Mouse (Mus musculus): Measurements from ENCODE around the gene Lmo4. TPM values are rescaled to one million over a fixed set of nuclear protein-coding genes. Genes with fewer than 3 reads are reported as not detected.

Gene Lmo4
- polyA plus RNA-seq, 1 experiment from 2014 or later, result 114 TPM

GRCm38 (mm10) chr3:144185327-144186152 lies 19.5 kb downstream of the Lmo4 start:
- peaks cover 8% of the 10 kb centered on the region for H3K27me3 ChIP-seq (replicated peaks; ENCODE audit: control insufficient read depth, insufficient read depth, low read length)
- no peak overlapping the region for H3K27ac ChIP-seq (ENCODE audit: low read depth, low read length)
- no peak overlapping the region for H3K4me2 ChIP-seq (ENCODE audit: low read length)
- DNase-seq (ENCODE audit: low spot score) (no peak), ATAC-seq (no peak)
- 85% methylated on average over 13 of the region's 13 CpGs for WGBS
- no peak overlapping the region for H3K4me3 ChIP-seq (ENCODE audit: low read depth, low read length)
- H3K9ac ChIP-seq (ENCODE audit: low read length), result no peak overlapping the region
- H3K36me3 ChIP-seq (ENCODE audit: control insufficient read depth, insufficient read depth, low read length), result peaks cover 23% of the 10 kb centered on the region
- H3K9me3 ChIP-seq (replicated peaks; ENCODE audit: control insufficient read depth, low read length), result no peaks in the 10 kb centered on the region
- 0 out of 2 replicates have a peak, but pooled peaks cover 5% of the 10 kb centered on the region for H3K4me1 ChIP-seq (ENCODE audit: control insufficient read depth, insufficient read depth, low read length)

DNA sequence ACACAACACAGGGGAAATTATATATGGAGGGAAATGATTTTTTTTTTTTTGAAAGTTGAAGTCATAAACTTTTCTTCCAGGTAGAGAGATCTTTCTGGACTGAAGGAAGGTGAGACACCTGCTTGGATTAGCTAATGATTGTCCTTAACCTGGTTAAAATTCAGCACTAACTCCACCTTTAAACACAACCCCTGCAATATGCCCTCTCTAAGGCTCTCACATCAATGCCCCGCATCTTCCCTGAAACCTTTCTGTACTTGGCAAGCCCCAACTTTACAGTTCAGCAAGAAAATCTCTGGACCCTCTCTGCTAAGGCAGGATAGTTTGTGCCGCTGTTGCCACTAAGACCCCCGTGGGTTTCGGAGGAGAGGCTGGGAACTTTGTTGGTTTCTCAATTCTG lies 20.1 kb downstream of the Lmo4 start:
- no peaks in the 10 kb centered on the region for H3K9me3 ChIP-seq (replicated peaks; ENCODE audit: control insufficient read depth, low read length)
- no peak for ATAC-seq
- H3K4me1 ChIP-seq (ENCODE audit: control insufficient read depth, insufficient read depth, low read length), result 0 out of 2 replicates have a peak, but pooled peaks cover 4% of the 10 kb centered on the region
- no peak overlapping the region for H3K27ac ChIP-seq (ENCODE audit: low read depth, low read length)
- WGBS, result 94% methylated on average over 4 of the region's 4 CpGs
- no peak overlapping the region for H3K4me3 ChIP-seq (ENCODE audit: low read depth, low read length)
- DNase-seq (ENCODE audit: low spot score), result no peak
- peaks cover 9% of the 10 kb centered on the region for H3K27me3 ChIP-seq (replicated peaks; ENCODE audit: control insufficient read depth, insufficient read depth, low read length)
- H3K36me3 ChIP-seq (ENCODE audit: control insufficient read depth, insufficient read depth, low read length), result peaks cover 20% of the 10 kb centered on the region
- H3K9ac ChIP-seq (ENCODE audit: low read length), result no peak overlapping the region
- H3K4me2 ChIP-seq (ENCODE audit: low read length), result no peak overlapping the region

GRCm38 (mm10) chr3:144182229-144182628 lies 22.8 kb downstream of the Lmo4 start:
- Histone ChIP-seq H3K4me3 (ENCODE audit: low read depth, low read length) (no peak overlapping the region), H3K4me2 (ENCODE audit: low read length) (no peak overlapping the region), H3K9ac (ENCODE audit: low read length) (no peak overlapping the region), H3K4me1 (ENCODE audit: control insufficient read depth, insufficient read depth, low read length) (no peaks in the 10 kb centered on the region), H3K27ac (ENCODE audit: low read depth, low read length) (no peak overlapping the region), H3K27me3 (replicated peaks; ENCODE audit: control insufficient read depth, insufficient read depth, low read length) (peaks cover 24% of the 10 kb centered on the region), H3K36me3 (ENCODE audit: control insufficient read depth, insufficient read depth, low read length) (peaks cover 2% of the 10 kb centered on the region), H3K9me3 (replicated peaks; ENCODE audit: control insufficient read depth, low read length) (no peaks in the 10 kb centered on the region)
- no peak for DNase-seq (ENCODE audit: low spot score)
- ATAC-seq, result no peak
- WGBS, result 83% methylated on average over 6 of the region's 6 CpGs

DNA sequence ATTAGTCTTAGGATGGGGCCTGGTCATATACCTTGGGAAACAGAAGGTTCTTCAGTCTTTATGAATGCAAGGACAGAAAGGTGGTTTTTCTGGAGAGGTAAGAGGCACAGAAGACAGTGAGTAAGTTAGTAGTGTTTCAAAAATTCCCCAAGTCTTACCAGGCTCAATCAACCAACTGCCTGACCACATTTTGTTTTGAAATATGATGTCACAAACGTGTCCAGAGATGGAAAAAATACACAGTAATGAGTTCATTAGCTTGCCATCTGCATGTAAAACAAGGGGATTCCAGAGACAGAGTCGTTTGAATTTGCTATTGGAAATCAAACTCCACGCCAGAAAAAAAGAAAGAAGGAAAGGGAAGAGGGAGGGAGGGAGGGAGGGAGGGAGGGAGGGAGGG lies 26.1 kb downstream of the Lmo4 start:
- H3K27ac ChIP-seq (ENCODE audit: low read depth, low read length), result no peak overlapping the region
- 39% methylated on average over 3 of the region's 3 CpGs for WGBS
- no peak overlapping the region for H3K4me3 ChIP-seq (ENCODE audit: low read depth, low read length)
- H3K36me3 ChIP-seq (ENCODE audit: control insufficient read depth, insufficient read depth, low read length), result no peaks in the 10 kb centered on the region
- no peak overlapping the region for H3K4me2 ChIP-seq (ENCODE audit: low read length)
- peaks cover 32% of the 10 kb centered on the region for H3K27me3 ChIP-seq (replicated peaks; ENCODE audit: control insufficient read depth, insufficient read depth, low read length)
- H3K4me1 ChIP-seq (ENCODE audit: control insufficient read depth, insufficient read depth, low read length), result no peaks in the 10 kb centered on the region
- H3K9ac ChIP-seq (ENCODE audit: low read length), result no peak overlapping the region
- H3K9me3 ChIP-seq (replicated peaks; ENCODE audit: control insufficient read depth, low read length), result no peaks in the 10 kb centered on the region
- ATAC-seq, result no peak
- DNase-seq (ENCODE audit: low spot score), result no peak

DNA sequence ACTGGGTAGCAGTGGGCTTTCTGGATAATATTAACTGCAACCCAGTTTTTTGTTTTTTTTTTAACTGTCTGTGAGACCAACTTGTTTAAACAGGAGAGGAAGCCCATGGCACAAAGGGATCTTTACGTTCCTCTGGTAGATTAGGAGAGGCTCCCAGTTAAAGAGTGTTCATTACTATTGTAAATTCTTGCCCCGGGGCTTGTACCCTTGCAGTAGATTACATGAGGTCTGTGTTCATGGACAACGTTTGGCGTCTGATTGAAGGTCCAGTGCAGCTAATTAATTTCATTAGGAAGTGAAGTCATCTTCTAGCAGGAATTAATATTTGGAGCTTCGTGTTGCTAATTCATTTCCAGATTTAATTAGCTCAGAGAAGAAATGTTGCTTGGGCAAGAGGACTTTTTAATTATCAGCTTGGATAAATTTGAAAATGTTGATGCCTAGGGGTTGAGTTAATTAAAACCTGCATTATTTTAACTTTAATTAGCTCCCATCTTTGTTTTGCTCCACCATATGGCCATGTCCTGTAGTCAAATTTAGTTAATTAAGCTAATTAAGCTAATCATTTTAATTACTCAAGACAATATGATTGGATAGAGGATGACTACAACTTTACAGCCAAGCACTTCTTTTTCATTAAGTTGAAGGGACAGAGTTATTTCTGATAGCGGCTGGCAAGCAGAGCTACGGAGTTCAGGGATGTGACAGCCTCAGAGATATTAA lies 31.0 kb downstream of the Lmo4 start:
- 18% methylated on average over 7 of the region's 7 CpGs for WGBS
- Histone ChIP-seq H3K9me3 (replicated peaks; ENCODE audit: control insufficient read depth, low read length) (no peaks in the 10 kb centered on the region), H3K4me2 (ENCODE audit: low read length) (no peak overlapping the region), H3K27me3 (replicated peaks; ENCODE audit: control insufficient read depth, insufficient read depth, low read length) (peaks cover 28% of the 10 kb centered on the region), H3K4me3 (ENCODE audit: low read depth, low read length) (no peak overlapping the region), H3K4me1 (ENCODE audit: control insufficient read depth, insufficient read depth, low read length) (no peaks in the 10 kb centered on the region), H3K9ac (ENCODE audit: low read length) (no peak overlapping the region), H3K27ac (ENCODE audit: low read depth, low read length) (no peak overlapping the region), H3K36me3 (ENCODE audit: control insufficient read depth, insufficient read depth, low read length) (no peaks in the 10 kb centered on the region)
- ATAC-seq, result peak; percentile 90
- peak; percentile 88 for DNase-seq (ENCODE audit: low spot score)

DNA sequence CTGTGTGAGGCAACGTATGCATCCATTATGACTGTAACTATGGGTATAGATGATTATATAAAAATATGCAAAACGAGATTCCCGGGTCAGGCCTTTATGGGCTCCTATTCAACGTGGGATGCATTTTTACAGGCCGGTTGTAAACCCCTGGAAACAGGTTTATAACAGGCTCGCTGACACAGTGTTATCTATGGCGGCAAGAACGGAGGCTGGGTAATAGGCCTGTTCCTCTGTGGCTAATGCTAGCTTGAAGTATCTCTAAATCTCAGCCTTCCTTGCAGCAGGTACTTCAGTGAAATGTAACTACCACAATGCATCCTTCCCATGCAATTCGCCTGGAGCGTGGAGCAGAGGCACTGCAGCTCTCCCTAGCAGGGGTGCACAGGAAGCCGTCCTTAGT lies 31.9 kb downstream of the Lmo4 start:
- 76% methylated on average over 11 of the region's 11 CpGs for WGBS

DNA sequence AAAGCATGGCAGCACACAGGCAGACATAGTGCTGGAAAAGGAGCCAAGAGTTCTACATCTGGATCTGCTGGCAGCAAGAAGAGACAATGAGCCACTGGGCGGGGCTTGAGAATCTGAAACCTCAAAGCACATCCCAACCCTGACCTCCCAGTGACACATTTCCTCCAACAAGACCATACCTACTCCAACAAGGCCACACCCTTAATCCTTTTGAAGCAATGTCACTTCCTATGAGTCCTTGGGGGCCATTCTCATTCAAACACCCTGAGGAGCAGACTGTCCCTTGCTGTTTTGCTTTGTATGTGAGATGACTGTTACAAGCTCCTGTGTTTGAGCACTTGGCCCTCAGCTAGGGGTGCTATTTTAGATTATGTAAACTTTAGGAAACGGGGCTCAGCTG lies 33.3 kb downstream of the Lmo4 start:
- H3K36me3 ChIP-seq (ENCODE audit: control insufficient read depth, insufficient read depth, low read length), result no peaks in the 10 kb centered on the region
- DNase-seq (ENCODE audit: low spot score), result no peak
- 92% methylated on average over 2 of the region's 2 CpGs for WGBS
- no peaks in the 10 kb centered on the region for H3K4me1 ChIP-seq (ENCODE audit: control insufficient read depth, insufficient read depth, low read length)
- no peak overlapping the region for H3K27ac ChIP-seq (ENCODE audit: low read depth, low read length)
- peaks cover 19% of the 10 kb centered on the region for H3K27me3 ChIP-seq (replicated peaks; ENCODE audit: control insufficient read depth, insufficient read depth, low read length)
- no peak overlapping the region for H3K4me3 ChIP-seq (ENCODE audit: low read depth, low read length)
- H3K9ac ChIP-seq (ENCODE audit: low read length), result no peak overlapping the region
- H3K4me2 ChIP-seq (ENCODE audit: low read length), result no peak overlapping the region
- no peak for ATAC-seq
- no peaks in the 10 kb centered on the region for H3K9me3 ChIP-seq (replicated peaks; ENCODE audit: control insufficient read depth, low read length)

More for the DNA sequence above, 31.9 kb downstream of the Lmo4 start:
- no peak overlapping the region for H3K27ac ChIP-seq (ENCODE audit: low read depth, low read length)
- H3K36me3 ChIP-seq (ENCODE audit: control insufficient read depth, insufficient read depth, low read length), result no peaks in the 10 kb centered on the region
- no peaks in the 10 kb centered on the region for H3K4me1 ChIP-seq (ENCODE audit: control insufficient read depth, insufficient read depth, low read length)
- H3K4me3 ChIP-seq (ENCODE audit: low read depth, low read length), result no peak overlapping the region
- DNase-seq (ENCODE audit: low spot score) (no peak), ATAC-seq (no peak)
- H3K9me3 ChIP-seq (replicated peaks; ENCODE audit: control insufficient read depth, low read length), result no peaks in the 10 kb centered on the region
- H3K4me2 ChIP-seq (ENCODE audit: low read length), result no peak overlapping the region
- H3K9ac ChIP-seq (ENCODE audit: low read length), result no peak overlapping the region
- peaks cover 24% of the 10 kb centered on the region for H3K27me3 ChIP-seq (replicated peaks; ENCODE audit: control insufficient read depth, insufficient read depth, low read length)

DNA sequence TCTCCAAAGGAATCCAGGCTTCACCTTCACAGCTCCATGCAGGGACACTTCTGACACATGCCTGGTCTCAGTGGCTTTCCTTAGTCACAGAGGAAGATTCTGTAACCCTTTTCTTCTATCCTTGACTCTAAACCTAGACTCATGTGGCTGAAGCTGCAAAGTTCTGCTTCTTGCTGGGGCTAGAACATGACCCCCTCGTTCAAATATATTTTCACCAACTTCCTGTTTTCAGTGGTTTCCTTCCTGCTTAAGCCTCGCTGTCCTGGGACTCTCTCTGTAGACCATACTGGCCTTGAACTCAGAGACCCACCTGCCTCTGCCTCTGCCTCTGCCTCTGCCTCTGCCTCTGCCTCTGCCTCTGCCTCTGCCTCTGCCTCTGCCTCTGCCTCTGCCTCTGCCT lies 34.5 kb downstream of the Lmo4 start:
- H3K4me1 ChIP-seq (ENCODE audit: control insufficient read depth, insufficient read depth, low read length), result no peaks in the 10 kb centered on the region
- no peak for DNase-seq (ENCODE audit: low spot score)
- 78% methylated on average over 2 of the region's 2 CpGs for WGBS
- H3K9ac ChIP-seq (ENCODE audit: low read length), result no peak overlapping the region
- no peaks in the 10 kb centered on the region for H3K9me3 ChIP-seq (replicated peaks; ENCODE audit: control insufficient read depth, low read length)
- no peak for ATAC-seq
- H3K36me3 ChIP-seq (ENCODE audit: control insufficient read depth, insufficient read depth, low read length), result no peaks in the 10 kb centered on the region
- H3K4me3 ChIP-seq (ENCODE audit: low read depth, low read length), result no peak overlapping the region
- peaks cover 11% of the 10 kb centered on the region for H3K27me3 ChIP-seq (replicated peaks; ENCODE audit: control insufficient read depth, insufficient read depth, low read length)
- no peak overlapping the region for H3K4me2 ChIP-seq (ENCODE audit: low read length)
- H3K27ac ChIP-seq (ENCODE audit: low read depth, low read length), result no peak overlapping the region
